Mouse (Mus musculus) C2C12 (cell line): ENCODE measurements around the gene Tvp23a.

Experiments used
- CTCF ChIP-seq: IDR thresholded peaks from one replicate; pipeline ENCODE4 v1.5.1; 2011; ENCODE audit not compliant: control insufficient read depth, insufficient read depth, insufficient read length
- FOSL1 ChIP-seq: IDR thresholded peaks from one replicate; pipeline ENCODE4 v1.8.0; 2011; ENCODE audit warnings: mild to moderate bottlenecking, low read length; ENCODE audit not compliant: poor library complexity, insufficient read depth, severe bottlenecking
- MYOD1 ChIP-seq: IDR thresholded peaks from one replicate; pipeline ENCODE4 v1.6.1; 2011; ENCODE audit warnings: low read depth; ENCODE audit not compliant: control insufficient read depth, insufficient read length
- MYOG ChIP-seq: IDR thresholded peaks from one replicate; pipeline ENCODE4 v1.6.1; 2011; ENCODE audit not compliant: control insufficient read depth, insufficient read length; ENCODE audit errors: extremely low read depth
- USF1 ChIP-seq: IDR thresholded peaks from one replicate; pipeline ENCODE4 v1.6.1; 2011; ENCODE audit warnings: low read depth, mild to moderate bottlenecking, control low read depth, moderate library complexity

DNA sequence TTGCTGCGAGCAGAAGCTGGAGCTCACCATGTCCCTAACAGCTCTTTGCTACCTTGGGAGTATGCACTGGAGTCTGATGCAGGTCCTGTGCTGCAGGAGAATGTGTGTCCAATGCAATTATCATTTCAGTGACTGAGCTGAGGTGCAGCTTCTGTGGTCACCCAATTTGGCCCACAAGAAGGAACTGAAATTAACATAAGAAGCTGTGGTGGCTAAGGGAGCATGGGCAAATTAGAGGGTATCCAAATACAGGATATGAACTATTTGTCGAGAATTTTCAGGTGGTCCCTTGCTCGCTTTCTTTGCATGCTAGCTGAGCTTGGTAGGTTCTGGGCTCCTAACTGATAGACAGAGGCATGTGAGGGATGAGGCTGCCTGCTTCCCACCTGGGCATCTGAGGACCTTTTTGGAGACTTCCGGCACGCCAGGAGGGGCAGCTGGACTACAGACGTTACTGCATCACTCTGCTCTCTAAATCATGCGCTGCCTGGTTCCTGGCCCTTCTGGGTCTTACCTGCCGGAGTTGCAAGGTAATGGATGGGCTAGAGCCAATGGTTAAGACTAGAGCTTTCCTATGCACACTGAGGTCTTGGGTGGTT lies 40.8 kb upstream of the Tvp23a start:
- TF ChIP-seq FOSL1 (no peak), CTCF (no peak), USF1 (no peak), MYOD1 (no peak), MYOG (no peak)
